Mouse (Mus musculus): Measurements from ENCODE around the gene Arhgap18.

DNA sequence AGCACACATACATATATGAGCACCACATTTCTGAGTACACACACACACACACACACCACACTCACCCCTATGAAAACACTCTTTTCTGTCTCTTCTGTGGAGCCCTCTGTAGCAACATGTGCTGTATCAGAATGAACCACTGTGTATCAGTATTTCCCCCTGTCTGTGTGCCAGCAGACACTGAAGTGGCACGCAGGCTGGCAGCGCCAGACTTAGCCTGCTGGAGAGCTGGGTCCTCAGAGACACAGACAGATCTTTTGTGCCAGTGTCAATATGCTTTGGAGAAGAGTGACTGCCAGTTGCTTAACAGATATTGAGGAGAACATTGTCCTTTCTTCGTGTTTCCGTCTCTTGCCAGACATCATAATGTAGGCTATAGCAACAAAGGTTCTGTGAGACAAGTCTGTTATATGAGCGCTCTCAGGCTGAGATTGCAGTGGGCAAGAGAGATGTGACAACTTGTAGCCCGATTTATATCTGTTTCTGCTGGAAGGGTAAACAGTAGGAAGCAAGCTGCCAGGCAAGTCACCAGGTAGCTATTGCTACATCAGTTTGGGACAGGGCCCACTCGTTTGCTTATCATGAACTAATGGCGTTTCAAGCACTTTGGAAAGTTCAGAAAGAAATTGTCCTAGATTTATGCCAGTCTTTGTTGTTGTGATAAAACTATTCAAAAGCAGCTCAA lies 102.8 kb downstream of the Arhgap18 start:
- TF ChIP-seq CTCF (conservative IDR thresholded peaks at IDR 0.05; ENCODE audit: low read length) (no peak), POU5F1 (IDR thresholded peaks at IDR 0.05; ENCODE audit: borderline replicate concordance, low read length) (no peak), NANOG (IDR thresholded peaks at IDR 0.05; ENCODE audit: borderline replicate concordance, low read length) (no peak)

All from E14TG2a.4 (cell line).